ENCODE assay signal across 7 mouse cellular contexts in genomic region chr15:97782749-97783105, GRCm38 (mm10). TPM values are rescaled to one million over a fixed set of nuclear protein-coding genes. Genes with fewer than 3 reads are reported as not detected.
A peak's percentile ranks its signal among the peaks of the same experiment; 100 is the strongest.
DNase-seq lines count a peak whose midpoint lies in the region; ATAC-seq lines count a peak whose summit lies in the region.

No protein-coding gene starts in this region.

- intact Hi-C loops in heart, postnatal 10 days (cut with DNase I), result no loop called here

- H3K27ac ChIP-seq in embryonic facial prominence, embryonic 14.5 days (replicated peaks; ENCODE audit: low read depth, low read length), result peak overlapping the region; percentile 64; the same call in 1 of the 2 replicates
- peak overlapping the region; percentile 79 for H3K27ac ChIP-seq in limb, embryonic 11.5 days (replicated peaks; ENCODE audit: low read depth, low read length)
- H3K27ac ChIP-seq in midbrain, embryonic 13.5 days, result no peak overlapping the region
- H3K27ac ChIP-seq in stomach, embryonic 15.5 days, result peak overlapping the region; percentile 72

- peaks cover 23% of the 10 kb centered on the region for H3K4me1 ChIP-seq in embryonic facial prominence, embryonic 14.5 days (ENCODE audit: control insufficient read depth, insufficient read depth, low read length)
- peaks cover 18% of the 10 kb centered on the region for H3K4me1 ChIP-seq in limb, embryonic 11.5 days (ENCODE audit: control insufficient read depth, insufficient read depth, low read length)
- H3K4me1 ChIP-seq in midbrain, embryonic 13.5 days (replicated peaks), result peaks cover 20% of the 10 kb centered on the region
- peaks cover 28% of the 10 kb centered on the region for H3K4me1 ChIP-seq in stomach, embryonic 15.5 days

- H3K4me3 ChIP-seq in embryonic facial prominence, embryonic 14.5 days (ENCODE audit: low read depth, low read length), result peak overlapping the region; percentile 10
- H3K4me3 ChIP-seq in limb, embryonic 11.5 days (ENCODE audit: low read depth, low read length), result no peak overlapping the region
- H3K4me3 ChIP-seq in midbrain, embryonic 13.5 days (replicated peaks), result no peak overlapping the region
- H3K4me3 ChIP-seq in stomach, embryonic 15.5 days (replicated peaks), result peak overlapping the region; percentile 22

- H3K9ac ChIP-seq in embryonic facial prominence, embryonic 14.5 days (ENCODE audit: low read depth, low read length), result no peak overlapping the region; the same call in 1 of the 2 replicates
- no peak overlapping the region for H3K9ac ChIP-seq in limb, embryonic 11.5 days (ENCODE audit: low read length)
- H3K9ac ChIP-seq in midbrain, embryonic 13.5 days (replicated peaks), result no peak overlapping the region
- H3K9ac ChIP-seq in stomach, embryonic 15.5 days, result no peak overlapping the region

- H3K27me3 ChIP-seq in embryonic facial prominence, embryonic 14.5 days (replicated peaks; ENCODE audit: control insufficient read depth, insufficient read depth, low read length), result no peaks in the 10 kb centered on the region
- H3K27me3 ChIP-seq in limb, embryonic 11.5 days (ENCODE audit: control insufficient read depth, insufficient read depth, low read length), result no peaks in the 10 kb centered on the region
- H3K27me3 ChIP-seq in midbrain, embryonic 13.5 days, result peaks cover 24% of the 10 kb centered on the region
- no peaks in the 10 kb centered on the region for H3K27me3 ChIP-seq in stomach, embryonic 15.5 days (replicated peaks)

- no peaks in the 10 kb centered on the region for H3K9me3 ChIP-seq in embryonic facial prominence, embryonic 14.5 days (ENCODE audit: control insufficient read depth, low read length)
- H3K9me3 ChIP-seq in limb, embryonic 11.5 days (ENCODE audit: control insufficient read depth, low read length), result no peaks in the 10 kb centered on the region
- no peaks in the 10 kb centered on the region for H3K9me3 ChIP-seq in midbrain, embryonic 13.5 days
- H3K9me3 ChIP-seq in stomach, embryonic 15.5 days, result no peaks in the 10 kb centered on the region

- H3K4me2 ChIP-seq in embryonic facial prominence, embryonic 14.5 days (ENCODE audit: low read depth, low read length), result peak overlapping the region; percentile 49
- peak overlapping the region; percentile 47 for H3K4me2 ChIP-seq in limb, embryonic 11.5 days (ENCODE audit: low read depth, severe bottlenecking)
- peak overlapping the region; percentile 6; the same call in 1 of the 2 replicates for H3K4me2 ChIP-seq in midbrain, embryonic 13.5 days (replicated peaks)
- H3K4me2 ChIP-seq in stomach, embryonic 15.5 days, result peak overlapping the region; percentile 51

- peak; percentile 67 to 81 for DNase-seq in CD8-positive naive resting alpha-beta T cell, adult 2 months (ENCODE audit: low read depth in 2 of 2, low spot score in 2 of 2)
- DNase-seq in Muller cell, postnatal 12 days (ENCODE audit: inconsistent ontology term), result peak; percentile 82
- DNase-seq in embryonic facial prominence, embryonic 14.5 days (ENCODE audit: low spot score), result peak; percentile 80
- peak; percentile 85 to 90 for DNase-seq in heart, postnatal 10 days
- peak; percentile 88 for DNase-seq in limb, embryonic 11.5 days (ENCODE audit: low spot score)

- 4% methylated on average over 9 of the region's 9 CpGs for WGBS in embryonic facial prominence, embryonic 14.5 days
- WGBS in limb, embryonic 11.5 days, result 6% methylated on average over 9 of the region's 9 CpGs
- WGBS in midbrain, embryonic 13.5 days, result 4% methylated on average over 9 of the region's 9 CpGs
- 9% methylated on average over 9 of the region's 9 CpGs for WGBS in stomach, embryonic 15.5 days

- no peaks in the 10 kb centered on the region for H3K36me3 ChIP-seq in embryonic facial prominence, embryonic 14.5 days (ENCODE audit: control insufficient read depth, insufficient read depth, low read length)
- no peaks in the 10 kb centered on the region for H3K36me3 ChIP-seq in limb, embryonic 11.5 days (ENCODE audit: control insufficient read depth, insufficient read depth, low read length)
- no peaks in the 10 kb centered on the region for H3K36me3 ChIP-seq in midbrain, embryonic 13.5 days
- no peaks in the 10 kb centered on the region for H3K36me3 ChIP-seq in stomach, embryonic 15.5 days

- ATAC-seq in embryonic facial prominence, embryonic 14.5 days (ENCODE audit: low read depth), result peak; percentile 31; the same call in 1 of the 2 replicates
- ATAC-seq in limb, embryonic 11.5 days (ENCODE audit: insufficient number of reproducible peaks, low FRiP score, low TSS enrichment, low read depth), result 0 out of 2 replicates have a peak, but pooled peaks have one; percentile 11
- ATAC-seq in midbrain, embryonic 13.5 days, result no peak
- 0 out of 2 replicates have a peak, but pooled peaks have one; percentile 24 for ATAC-seq in stomach, embryonic 15.5 days (ENCODE audit: insufficient read depth, low FRiP score, low read depth)

RNA-seq across cellular contexts. Expression of gene Slc48a1, which starts 4.4 kb away (rescaled TPM):
- polyA plus RNA-seq in embryonic facial prominence, embryonic 14.5 days (2014; fragmentation: Nextera tagmentation; extraction: Ambion mirVana), result 37.5 and 41.9 TPM in 2 replicates
- 10 to 100 TPM; 62.0 to 71.0 TPM for total RNA-seq in heart, postnatal 10 days (2021)
- polyA plus RNA-seq in limb, embryonic 11.5 days (2014; fragmentation: Nextera tagmentation; extraction: Ambion mirVana), result 20.0 and 24.8 TPM in 2 replicates
- 48.0 and 59.8 TPM in 2 replicates for polyA plus RNA-seq in midbrain, embryonic 13.5 days (2015; fragmentation: Nextera tagmentation; extraction: Ambion mirVana)
- polyA plus RNA-seq in stomach, embryonic 15.5 days (2015; fragmentation: Nextera tagmentation; extraction: Ambion mirVana), result 29.6 and 41.9 TPM in 2 replicates

RNA-seq across cellular contexts. Expression of gene Rapgef3, which starts 15.0 kb away (rescaled TPM):
- polyA plus RNA-seq in embryonic facial prominence, embryonic 14.5 days (2014; fragmentation: Nextera tagmentation; extraction: Ambion mirVana), result 8.0 and 8.3 TPM in 2 replicates
- total RNA-seq in heart, postnatal 10 days (2021), result 10 to 100 TPM; 29.2 to 30.7 TPM
- polyA plus RNA-seq in limb, embryonic 11.5 days (2014; fragmentation: Nextera tagmentation; extraction: Ambion mirVana), result 3.4 and 3.9 TPM in 2 replicates
- polyA plus RNA-seq in midbrain, embryonic 13.5 days (2015; fragmentation: Nextera tagmentation; extraction: Ambion mirVana), result 7.2 and 9.0 TPM in 2 replicates
- polyA plus RNA-seq in stomach, embryonic 15.5 days (2015; fragmentation: Nextera tagmentation; extraction: Ambion mirVana), result 9.0 and 10.0 TPM in 2 replicates

RNA-seq across cellular contexts. Expression of gene Endou, which starts 51.6 kb away (rescaled TPM):
- polyA plus RNA-seq in embryonic facial prominence, embryonic 14.5 days (2014; fragmentation: Nextera tagmentation; extraction: Ambion mirVana), result 4.1 and 6.2 TPM in 2 replicates
- 1 to 10 TPM; 3.8 to 4.0 TPM for total RNA-seq in heart, postnatal 10 days (2021)
- 0.25 TPM in 1 of 2 replicates, not detected in the other for polyA plus RNA-seq in limb, embryonic 11.5 days (2014; fragmentation: Nextera tagmentation; extraction: Ambion mirVana)
- polyA plus RNA-seq in midbrain, embryonic 13.5 days (2015; fragmentation: Nextera tagmentation; extraction: Ambion mirVana), result 0.17 and 0.31 TPM in 2 replicates
- 0.35 and 2.2 TPM in 2 replicates for polyA plus RNA-seq in stomach, embryonic 15.5 days (2015; fragmentation: Nextera tagmentation; extraction: Ambion mirVana)

Comparison
In these comparisons a context has a peak if more than half of its experiments do, and no peak if none do; other contexts are left out.
1. H3K4me3 ChIP-seq: peak in embryonic facial prominence, embryonic 14.5 days (single experiment) and stomach, embryonic 15.5 days (single experiment); none in limb, embryonic 11.5 days (single experiment) and midbrain, embryonic 13.5 days (single experiment).
2. Peak in every context shown above with its lines, with median percentiles within 50 percentile points of each other: DNase-seq and H3K4me2 ChIP-seq.